Mouse (Mus musculus) spleen, postnatal 4 days (tissue): ENCODE data around the gene Il10ra.

Experiments used
- DNase-seq, 2 experiments: peaks; one replicate each; pipeline ENCODE4 v3.0.0; 2022; ENCODE audit warnings: low spot score in 2 of 2

Gene Il10ra

GRCm38 (mm10) chr9:45268597-45269325 is at the start of gene Il10ra:
Gene Il10ra, minus strand, starts transcription at chr9:45269149.
- DNase-seq = peak; percentile 48 to 73

GRCm38 (mm10) chr9:45317635-45318034 is 48.7 kb upstream of the Il10ra start:
- DNase-seq = no peak

GRCm38 (mm10) chr9:45313913-45314312 is 45.0 kb upstream of the Il10ra start:
- DNase-seq = no peak

GRCm38 (mm10) chr9:45311858-45312257 is 42.9 kb upstream of the Il10ra start:
- no peak for DNase-seq

GRCm38 (mm10) chr9:45308521-45308920 is 39.6 kb upstream of the Il10ra start:
- DNase-seq = no peak

- DNase-seq = no peak
Observed at GRCm38 (mm10) chr9:45306746-45307410, 37.9 kb upstream of the Il10ra start.

GRCm38 (mm10) chr9:45301771-45302170 is 32.8 kb upstream of the Il10ra start:
- DNase-seq = no peak

- DNase-seq = peak; percentile 85 to 95
Observed at GRCm38 (mm10) chr9:45300422-45301104, 31.6 kb upstream of the Il10ra start.

- peak; percentile 61 to 83 for DNase-seq
Observed at GRCm38 (mm10) chr9:45299231-45300006, 30.5 kb upstream of the Il10ra start.

GRCm38 (mm10) chr9:45294210-45295011 is 25.5 kb upstream of the Il10ra start:
- no peak for DNase-seq

GRCm38 (mm10) chr9:45291481-45292168 is 22.7 kb upstream of the Il10ra start:
- no peak for DNase-seq

GRCm38 (mm10) chr9:45282466-45282865 is 13.5 kb upstream of the Il10ra start:
- DNase-seq = no peak

GRCm38 (mm10) chr9:45280891-45281290 is 11.9 kb upstream of the Il10ra start:
- no peak for DNase-seq

GRCm38 (mm10) chr9:45280059-45280458 is 11.1 kb upstream of the Il10ra start:
- no peak for DNase-seq

- no peak for DNase-seq
Observed at GRCm38 (mm10) chr9:45274635-45275034, 5.7 kb upstream of the Il10ra start.

- no peak for DNase-seq
Observed at GRCm38 (mm10) chr9:45274218-45274617, 5.3 kb upstream of the Il10ra start.

GRCm38 (mm10) chr9:45272213-45272612 is 3.3 kb upstream of the Il10ra start:
- peak in 1 of 2 experiments; percentile 39 for DNase-seq

GRCm38 (mm10) chr9:45268079-45268478 is 870 bp downstream of the Il10ra start:
- no peak for DNase-seq

GRCm38 (mm10) chr9:45267099-45267498 is 1.9 kb downstream of the Il10ra start:
- DNase-seq = no peak

GRCm38 (mm10) chr9:45261872-45262271 is 7.1 kb downstream of the Il10ra start:
- DNase-seq = no peak
